Mouse (Mus musculus) midbrain, postnatal 0 days (tissue): Measurements from ENCODE around the gene Mylpf. TPM values are rescaled to one million over a fixed set of nuclear protein-coding genes. Genes with fewer than 3 reads are reported as not detected.

Source experiments
- ATAC-seq: fragments of 200-750 bp; cut with Nextera tagmentation; 2 replicates; pipeline ENCODE4 v1.8.0; 2017; ENCODE audit warnings: moderate number of reproducible peaks, mild to moderate bottlenecking, moderate TSS enrichment, moderate library complexity; ENCODE audit not compliant: low FRiP score
- DNase-seq: peaks from one replicate; pipeline ENCODE4 v3.0.0-alpha.2; 2015; ENCODE audit warnings: low spot score
- H3K27ac ChIP-seq: fragments of 300-500 bp; sonication (generic); 2 replicates; pipeline ENCODE4 v1.5.1; 2014; ENCODE audit warnings: low read depth, mild to moderate bottlenecking, low read length, mixed read lengths
- H3K27me3 ChIP-seq: fragments of 300-500 bp; sonication (generic); 2 replicates; pipeline ENCODE4 v1.6.1; 2014; ENCODE audit warnings: low read length, control low read depth, mixed read lengths; ENCODE audit not compliant: insufficient read depth
- H3K36me3 ChIP-seq: fragments of 300-500 bp; sonication (generic); 2 replicates; pipeline ENCODE4 v1.6.1; 2014; ENCODE audit warnings: low read length, control low read depth, mixed read lengths; ENCODE audit not compliant: insufficient read depth
- H3K4me1 ChIP-seq: fragments of 300-500 bp; sonication (generic); 2 replicates; pipeline ENCODE4 v1.6.1; 2014; ENCODE audit warnings: mild to moderate bottlenecking, control low read depth, antibody characterized with exemption, low read length, mixed read lengths; ENCODE audit not compliant: insufficient read depth
- H3K4me2 ChIP-seq: fragments of 300-500 bp; sonication (generic); 2 replicates; pipeline ENCODE4 v1.6.1; 2014; ENCODE audit warnings: low read depth, mild to moderate bottlenecking, low read length, mixed read lengths; ENCODE audit not compliant: poor library complexity, severe bottlenecking
- H3K4me3 ChIP-seq: fragments of 300-500 bp; sonication (generic); 2 replicates; pipeline ENCODE4 v1.5.1; 2014; ENCODE audit warnings: low read depth, mild to moderate bottlenecking, low read length, moderate library complexity
- H3K9ac ChIP-seq: fragments of 300-500 bp; sonication (generic); replicated peaks from 2 replicates; pipeline ENCODE4 v1.6.1; 2014; ENCODE audit warnings: mild to moderate bottlenecking, low read length, moderate library complexity, mixed read lengths; ENCODE audit not compliant: poor library complexity, severe bottlenecking
- H3K9me3 ChIP-seq: fragments of 300-500 bp; sonication (generic); 2 replicates; pipeline ENCODE4 v1.6.1; 2016; ENCODE audit warnings: low read length, control low read depth
- CTCF ChIP-seq: IDR thresholded peaks from 2 replicates; pipeline ENCODE4 v1.5.1; 2016; ENCODE audit warnings: antibody characterized with exemption, mild to moderate bottlenecking
- WGBS: fragments of 180-500 bp; shearing (Covaris S2); extraction: QIAGEN DNeasy Blood & Tissue Kit; methylation state at CpG from one replicate; pipeline ENCODE4 v1.1.7; 2014; 5-methylcytosine and 5-hydroxymethylcytosine counted together
- polyA plus RNA-seq: library from polyadenylated mRNA; unstranded; fragments of >200 nt; fragmentation: Nextera tagmentation; extraction: Ambion mirVana; gene quantifications from 2 replicates; pipeline ENCODE4 v1.2.1, GENCODE M21; 2015
- total RNA-seq: library from RNA; depleted of rRNA; stranded (reverse); fragments of >200 nt; gene quantifications from 2 replicates; pipeline ENCODE4 v1.2.3, GENCODE M21; 2014; rRNA removed

The Mylpf gene
- total and polyA plus RNA-seq, 2 experiments from 2014 or later = 1.4 to 2.2 TPM

DNA sequence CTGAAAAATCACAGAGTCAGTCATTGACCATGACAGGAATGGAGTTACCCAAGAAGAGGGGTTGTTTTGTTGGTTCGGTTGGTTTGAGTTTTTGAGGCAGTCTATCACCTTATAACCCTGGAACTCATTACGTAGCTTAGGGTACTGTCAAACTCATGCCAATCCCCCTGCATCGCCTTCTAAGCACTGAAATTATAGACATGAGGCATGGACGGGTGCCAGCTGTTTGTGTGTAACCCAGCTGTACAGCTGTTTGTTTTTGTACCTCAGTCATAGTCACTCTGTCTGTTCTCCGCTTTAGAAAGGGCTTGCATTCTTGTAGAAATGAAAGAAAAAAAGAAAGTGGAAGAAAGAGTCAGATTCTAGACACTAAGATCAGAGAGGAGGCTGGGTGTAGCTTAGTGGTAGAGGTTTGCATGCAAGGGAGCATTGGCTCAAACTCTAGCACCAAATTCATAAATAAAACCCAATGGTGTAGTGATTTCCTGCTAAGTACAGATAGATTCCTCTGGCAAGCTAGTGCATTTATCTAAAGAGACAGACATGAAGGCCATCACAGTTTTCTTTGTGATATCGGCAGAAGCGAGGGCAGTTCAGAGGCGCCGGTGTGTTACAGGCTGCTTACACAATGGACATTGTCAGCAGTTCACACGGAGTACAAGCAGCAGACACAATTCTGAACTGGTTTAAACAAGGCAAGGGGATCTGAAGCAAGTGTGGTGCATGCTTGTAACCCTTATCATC, 53.7 kb downstream of the Mylpf start:
- H3K9ac ChIP-seq = no peak overlapping the region
- TF ChIP-seq CTCF = no peak
- H3K4me1 ChIP-seq = peaks cover 5% of the 10 kb centered on the region; the same call in 1 of the 2 replicates
- H3K4me2 ChIP-seq = no peak overlapping the region
- no peaks in the 10 kb centered on the region for H3K9me3 ChIP-seq
- DNase-seq (no peak), ATAC-seq (no peak)
- H3K4me3 ChIP-seq = no peak overlapping the region
- no peak overlapping the region for H3K27ac ChIP-seq
- no peaks in the 10 kb centered on the region for H3K36me3 ChIP-seq
- H3K27me3 ChIP-seq = no peaks in the 10 kb centered on the region
- 87% methylated on average over 10 of the region's 10 CpGs for WGBS

DNA sequence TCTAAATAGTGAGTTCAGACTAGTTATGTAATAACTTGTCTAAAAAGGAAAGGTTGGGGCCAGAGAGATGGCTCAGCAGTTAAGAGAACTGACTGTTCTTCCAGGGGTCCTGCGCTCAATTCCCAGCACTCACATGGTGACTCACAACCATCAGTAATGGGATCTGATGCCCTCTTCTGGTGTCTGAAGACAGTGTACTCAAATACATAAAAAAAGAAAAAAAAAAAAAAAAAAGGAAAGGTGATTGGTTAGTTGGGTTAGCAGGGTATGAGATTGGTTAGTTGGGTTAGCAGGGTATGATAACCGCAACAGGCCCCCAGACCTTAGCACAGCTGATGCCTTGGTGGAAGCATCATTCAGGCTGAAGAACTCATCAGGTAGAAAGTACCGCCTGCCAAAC, 54.8 kb downstream of the Mylpf start:
- TF ChIP-seq CTCF = no peak
- 90% methylated on average over 3 of the region's 3 CpGs for WGBS
- H3K27me3 ChIP-seq = no peaks in the 10 kb centered on the region
- no peak overlapping the region for H3K9ac ChIP-seq
- no peak overlapping the region for H3K27ac ChIP-seq
- no peaks in the 10 kb centered on the region for H3K9me3 ChIP-seq
- peaks cover 5% of the 10 kb centered on the region; the same call in 1 of the 2 replicates for H3K4me1 ChIP-seq
- no peak overlapping the region for H3K4me3 ChIP-seq
- DNase-seq (no peak), ATAC-seq (no peak)
- no peak overlapping the region for H3K4me2 ChIP-seq
- H3K36me3 ChIP-seq = no peaks in the 10 kb centered on the region

Other genes with a start within 250 kb of the Mylpf start
- 193 and 244 TPM in 2 replicates for gene Cdipt, start 233.0 kb upstream of the Mylpf start, total RNA-seq
- 142 and 157 TPM in 2 replicates for gene Cdipt, start 233.0 kb upstream of the Mylpf start, polyA plus RNA-seq
- gene Cdiptos, start 232.8 kb upstream of the Mylpf start, total RNA-seq = not detected in 2 replicates
- gene Cdiptos, start 232.8 kb upstream of the Mylpf start, polyA plus RNA-seq = 0.72 and 0.79 TPM in 2 replicates
- gene Mvp, start 194.3 kb upstream of the Mylpf start, total RNA-seq = 4.2 and 7.2 TPM in 2 replicates
- 3.9 and 4.4 TPM in 2 replicates for gene Mvp, start 194.3 kb upstream of the Mylpf start, polyA plus RNA-seq
- 2.4 TPM in 1 of 2 replicates, not detected in the other for gene Pagr1b, start 192.4 kb upstream of the Mylpf start, total RNA-seq
- gene Pagr1b, start 192.4 kb upstream of the Mylpf start, polyA plus RNA-seq = 0.66 TPM in 1 of 2 replicates, not detected in the other
- gene Pagr1a, start 191.5 kb upstream of the Mylpf start, total RNA-seq = 5.3 TPM in 1 of 2 replicates, not detected in the other
- gene Pagr1a, start 191.5 kb upstream of the Mylpf start, polyA plus RNA-seq = 33.1 and 41.1 TPM in 2 replicates
- gene Gm42742, start 187.8 kb upstream of the Mylpf start, total RNA-seq = 52.3 and 55.5 TPM in 2 replicates
- gene Gm42742, start 187.8 kb upstream of the Mylpf start, polyA plus RNA-seq = 45.3 and 55.5 TPM in 2 replicates
- 102 and 155 TPM in 2 replicates for gene Prrt2, start 187.7 kb upstream of the Mylpf start, total RNA-seq
- 109 and 124 TPM in 2 replicates for gene Prrt2, start 187.7 kb upstream of the Mylpf start, polyA plus RNA-seq
- gene Maz, start 181.9 kb upstream of the Mylpf start, total RNA-seq = 223 and 245 TPM in 2 replicates
- gene Maz, start 181.9 kb upstream of the Mylpf start, polyA plus RNA-seq = 68.3 and 68.6 TPM in 2 replicates
- gene Kif22, start 166.4 kb upstream of the Mylpf start, total RNA-seq = 2.9 and 4.2 TPM in 2 replicates
- gene Kif22, start 166.4 kb upstream of the Mylpf start, polyA plus RNA-seq = 11.3 and 11.5 TPM in 2 replicates
- 0.49 TPM in 1 of 2 replicates, not detected in the other for gene Zg16, start 121.6 kb upstream of the Mylpf start, total RNA-seq
- not detected in 2 replicates for gene Zg16, start 121.6 kb upstream of the Mylpf start, polyA plus RNA-seq
- 2.3 and 5.9 TPM in 2 replicates for gene AI467606, start 117.5 kb upstream of the Mylpf start, total RNA-seq
- gene AI467606, start 117.5 kb upstream of the Mylpf start, polyA plus RNA-seq = 1.4 and 1.9 TPM in 2 replicates
- gene Qprt, start 86.7 kb upstream of the Mylpf start, total RNA-seq = 1.9 TPM in 2 replicates
- 1.7 and 1.8 TPM in 2 replicates for gene Qprt, start 86.7 kb upstream of the Mylpf start, polyA plus RNA-seq
- 0.16 TPM in 1 of 2 replicates, not detected in the other for gene Spn, start 71.1 kb upstream of the Mylpf start, total RNA-seq
- gene Spn, start 71.1 kb upstream of the Mylpf start, polyA plus RNA-seq = not detected in 2 replicates
- gene Cd2bp2, start 12.8 kb upstream of the Mylpf start, total RNA-seq = 85.7 and 103 TPM in 2 replicates
- gene Cd2bp2, start 12.8 kb upstream of the Mylpf start, polyA plus RNA-seq = 62.6 and 64.8 TPM in 2 replicates
- 70.2 and 72.3 TPM in 2 replicates for gene Tbc1d10b, start 422 bp upstream of the Mylpf start, total RNA-seq
- gene Tbc1d10b, start 422 bp upstream of the Mylpf start, polyA plus RNA-seq = 24.5 and 28.7 TPM in 2 replicates
- 37.4 and 39.6 TPM in 2 replicates for gene Zfp553, start 24.2 kb downstream of the Mylpf start, total RNA-seq
- gene Zfp553, start 24.2 kb downstream of the Mylpf start, polyA plus RNA-seq = 32.3 TPM in 2 replicates
- gene Sept1, start 24.2 kb downstream of the Mylpf start, total RNA-seq = 0.22 and 3.7 TPM in 2 replicates
- 4.2 and 5.3 TPM in 2 replicates for gene Sept1, start 24.2 kb downstream of the Mylpf start, polyA plus RNA-seq
- gene Zfp771, start 35.4 kb downstream of the Mylpf start, total RNA-seq = 76.8 and 94.5 TPM in 2 replicates
- 80.2 and 83.8 TPM in 2 replicates for gene Zfp771, start 35.4 kb downstream of the Mylpf start, polyA plus RNA-seq
- 75.0 and 92.2 TPM in 2 replicates for gene Dctpp1, start 51.8 kb downstream of the Mylpf start, total RNA-seq
- 120 and 132 TPM in 2 replicates for gene Dctpp1, start 51.8 kb downstream of the Mylpf start, polyA plus RNA-seq
- 70.0 and 79.3 TPM in 2 replicates for gene Sephs2, start 65.2 kb downstream of the Mylpf start, total RNA-seq
- 95.1 and 95.2 TPM in 2 replicates for gene Sephs2, start 65.2 kb downstream of the Mylpf start, polyA plus RNA-seq
- 0.49 and 0.61 TPM in 2 replicates for gene Itgal, start 87.4 kb downstream of the Mylpf start, total RNA-seq
- gene Itgal, start 87.4 kb downstream of the Mylpf start, polyA plus RNA-seq = 0.22 TPM in 2 replicates
- gene Zfp768, start 136.7 kb downstream of the Mylpf start, total RNA-seq = 47.2 and 56.3 TPM in 2 replicates
- 12.7 and 14.9 TPM in 2 replicates for gene Zfp768, start 136.7 kb downstream of the Mylpf start, polyA plus RNA-seq
- gene Zfp747, start 167.2 kb downstream of the Mylpf start, total RNA-seq = 8.3 and 8.6 TPM in 2 replicates
- 4.0 and 5.8 TPM in 2 replicates for gene Zfp747, start 167.2 kb downstream of the Mylpf start, polyA plus RNA-seq
- 4.0 and 4.1 TPM in 2 replicates for gene 9130019O22Rik, start 178.3 kb downstream of the Mylpf start, total RNA-seq
- gene 9130019O22Rik, start 178.3 kb downstream of the Mylpf start, polyA plus RNA-seq = 1.4 and 2.0 TPM in 2 replicates
- 8.5 and 9.1 TPM in 2 replicates for gene E430018J23Rik, start 184.7 kb downstream of the Mylpf start, total RNA-seq
- gene E430018J23Rik, start 184.7 kb downstream of the Mylpf start, polyA plus RNA-seq = 1.4 and 1.9 TPM in 2 replicates
- gene Zfp764, start 197.9 kb downstream of the Mylpf start, total RNA-seq = 4.7 and 6.7 TPM in 2 replicates
- gene Zfp764, start 197.9 kb downstream of the Mylpf start, polyA plus RNA-seq = 2.7 and 3.6 TPM in 2 replicates
- 21.1 and 33.1 TPM in 2 replicates for gene Zfp688, start 213.2 kb downstream of the Mylpf start, total RNA-seq
- 34.3 and 36.0 TPM in 2 replicates for gene Zfp688, start 213.2 kb downstream of the Mylpf start, polyA plus RNA-seq
- gene Zfp689, start 240.3 kb downstream of the Mylpf start, total RNA-seq = 7.7 and 11.0 TPM in 2 replicates
- gene Zfp689, start 240.3 kb downstream of the Mylpf start, polyA plus RNA-seq = 7.3 and 8.0 TPM in 2 replicates